Mouse (Mus musculus): ENCODE data around the gene Zfp3.

The Zfp3 gene

GRCm38 (mm10) chr11:70763936-70764808, at the start of gene Zfp3:
Zfp3 (plus strand) TSS chr11:70764209.
- peak; percentile 78 to 80 for DNase-seq

- no peak for DNase-seq
These were observed 48.2 kb upstream of the Zfp3 start for GRCm38 (mm10) chr11:70715832-70716231.

GRCm38 (mm10) chr11:70718481-70718880, 45.5 kb upstream of the Zfp3 start:
- DNase-seq = no peak

DNA sequence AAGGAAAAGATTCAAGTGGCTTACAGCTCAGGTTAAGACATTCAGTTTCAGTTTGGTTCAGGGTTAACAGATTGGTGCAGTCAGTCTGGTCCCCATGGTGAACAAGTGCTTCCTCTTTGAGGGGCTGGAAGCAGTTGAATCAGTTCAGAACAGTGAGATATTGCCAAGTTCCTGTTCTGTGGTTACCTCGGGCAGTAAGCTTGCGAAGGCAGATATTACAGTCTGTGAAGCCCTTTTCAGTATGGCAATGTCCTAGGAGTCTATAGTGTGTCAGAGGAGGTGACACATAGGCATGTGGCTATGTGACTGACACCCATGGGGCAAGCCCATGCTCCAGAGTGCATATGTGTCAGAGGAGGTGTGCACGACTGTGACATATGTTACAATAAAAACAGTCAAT, 43.4 kb upstream of the Zfp3 start:
- no peak for DNase-seq

DNA sequence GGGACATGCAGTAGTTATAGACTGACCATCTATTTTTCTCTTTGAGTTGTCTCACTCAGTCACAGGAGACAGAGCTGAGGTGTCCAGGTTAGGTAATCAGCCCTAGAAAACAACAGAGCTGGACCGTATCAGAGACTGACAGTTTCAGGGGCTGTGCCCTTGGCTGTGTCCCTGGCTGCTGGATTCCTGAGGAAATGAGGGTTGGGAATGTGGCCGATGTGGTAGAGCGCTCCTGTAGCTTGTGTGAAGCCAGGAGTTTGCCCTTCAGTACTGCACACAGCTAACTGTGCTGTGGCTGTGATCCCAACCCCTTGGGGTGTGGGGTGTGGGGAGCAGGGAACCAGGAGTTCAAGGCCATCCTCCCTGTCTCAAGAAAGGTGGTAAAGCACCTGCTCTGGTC, 42.9 kb upstream of the Zfp3 start:
- no peak for DNase-seq

GRCm38 (mm10) chr11:70724706-70725105, 39.3 kb upstream of the Zfp3 start:
- DNase-seq = no peak

GRCm38 (mm10) chr11:70726585-70726984, 37.4 kb upstream of the Zfp3 start:
- DNase-seq = no peak

DNA sequence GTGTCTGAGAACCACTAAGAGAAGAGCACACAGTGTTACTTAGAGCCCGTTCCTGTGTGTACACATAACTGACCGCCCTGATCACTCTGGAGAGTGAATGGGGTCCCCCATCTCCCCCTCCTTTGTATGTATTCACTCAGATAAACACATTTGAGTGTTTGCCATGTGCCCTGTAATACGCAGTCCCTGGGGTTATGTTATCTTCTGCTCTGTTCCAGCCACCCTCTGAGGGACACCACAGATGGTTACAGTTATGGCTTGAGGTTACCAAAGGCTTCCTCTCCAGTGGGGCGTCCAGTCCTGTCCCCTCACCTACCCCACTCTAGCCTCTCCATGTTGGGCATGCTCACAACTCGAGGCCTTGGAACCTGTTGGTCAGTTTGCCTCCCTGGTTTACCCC, 36.6 kb upstream of the Zfp3 start:
- no peak for DNase-seq

DNA sequence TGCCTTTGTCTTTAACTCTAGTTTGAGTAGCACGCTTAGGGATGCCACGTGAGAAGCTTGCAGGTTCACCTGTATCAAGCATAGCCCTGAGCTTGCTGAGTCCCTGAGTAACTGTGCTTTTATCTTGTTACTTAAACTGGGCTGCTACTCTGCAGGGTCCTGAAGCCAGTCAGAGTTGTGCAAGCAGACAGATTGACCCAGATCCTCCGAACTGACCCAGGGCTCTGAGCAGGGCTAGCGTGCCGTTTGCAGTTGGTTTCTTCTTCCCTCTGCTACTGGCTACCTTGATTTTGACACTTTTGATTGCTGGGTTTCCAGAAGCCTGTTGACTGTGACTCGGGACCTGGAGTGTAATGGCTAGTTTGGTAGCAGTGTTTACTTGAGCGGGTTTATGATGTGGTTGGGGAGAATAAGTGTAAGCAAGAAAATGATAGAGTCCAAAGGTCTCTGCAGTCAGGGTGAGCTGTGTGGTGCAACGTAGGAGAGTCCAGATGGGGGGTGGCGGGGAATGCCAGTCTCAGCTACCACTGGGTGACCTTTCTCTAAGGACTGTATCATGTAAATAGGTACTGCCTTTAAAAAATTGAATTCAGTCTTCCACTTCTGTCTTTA, 33.5 kb upstream of the Zfp3 start:
- no peak for DNase-seq

GRCm38 (mm10) chr11:70731178-70731577, 32.8 kb upstream of the Zfp3 start:
- no peak for DNase-seq

DNA sequence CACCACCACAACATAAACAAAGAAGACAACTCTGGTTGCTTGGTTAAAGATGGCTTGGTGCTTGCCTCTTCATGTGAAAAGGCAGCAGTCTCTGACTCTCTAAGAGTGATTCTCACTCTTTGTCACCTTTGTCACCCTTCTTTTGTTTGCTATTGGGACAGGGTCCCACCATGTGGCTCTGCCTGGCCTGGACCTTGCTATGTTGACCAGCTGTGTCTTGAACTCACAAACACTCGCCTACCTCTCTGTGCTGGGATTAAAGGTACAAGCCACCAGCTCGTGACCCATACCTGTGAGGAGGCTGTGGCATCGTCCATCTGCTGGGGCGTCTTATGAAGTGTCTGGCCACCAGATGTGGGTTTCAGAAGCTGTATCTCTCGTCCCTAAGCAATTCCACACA, 30.8 kb upstream of the Zfp3 start:
- DNase-seq = no peak

GRCm38 (mm10) chr11:70737749-70738148, 26.3 kb upstream of the Zfp3 start:
- no peak for DNase-seq

- DNase-seq = no peak
These were observed 22.4 kb upstream of the Zfp3 start for GRCm38 (mm10) chr11:70741603-70742002.

GRCm38 (mm10) chr11:70742117-70742516, 21.9 kb upstream of the Zfp3 start:
- DNase-seq = no peak

DNA sequence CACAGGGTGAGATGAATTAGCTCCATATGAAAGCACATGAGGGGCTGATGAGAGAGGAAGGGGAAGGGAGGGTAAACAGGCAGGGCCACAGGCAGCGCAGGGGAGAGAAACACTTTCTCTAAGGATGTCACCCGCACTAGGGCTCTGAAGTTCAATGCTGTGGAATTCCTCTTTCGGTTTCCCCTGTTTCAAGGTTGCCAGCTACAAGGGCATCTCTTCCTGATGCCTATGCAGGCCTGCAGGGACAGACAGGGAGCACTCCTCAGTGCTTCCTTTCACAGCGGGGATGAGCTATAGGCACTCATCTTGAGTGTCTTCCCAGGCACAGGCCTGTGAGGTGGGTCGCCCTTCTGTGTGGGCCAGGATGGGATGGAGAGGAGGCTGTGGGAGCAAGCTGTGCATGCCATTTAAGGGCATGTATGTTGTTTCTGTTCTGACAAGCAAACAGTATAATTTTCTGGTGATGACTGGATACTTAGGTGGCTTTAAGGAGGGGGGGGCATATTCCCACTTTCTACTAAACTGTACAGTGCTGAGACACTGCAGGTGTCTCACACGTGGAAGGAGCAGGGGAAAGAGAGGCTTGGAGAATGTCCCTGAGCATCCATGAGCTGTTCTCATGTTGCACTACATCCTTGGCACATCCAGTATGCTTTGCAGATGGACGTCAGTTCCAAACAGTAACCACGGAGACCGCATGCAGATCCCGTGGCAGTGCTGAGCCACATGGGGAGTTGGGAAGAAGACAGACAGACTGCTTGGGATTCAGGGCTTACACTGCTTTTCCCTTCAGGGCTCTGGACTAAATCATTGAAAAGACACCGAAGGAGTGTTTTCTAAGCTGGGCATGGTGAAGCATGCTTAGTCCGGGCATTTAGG, 21.2 kb upstream of the Zfp3 start:
- no peak for DNase-seq

DNA sequence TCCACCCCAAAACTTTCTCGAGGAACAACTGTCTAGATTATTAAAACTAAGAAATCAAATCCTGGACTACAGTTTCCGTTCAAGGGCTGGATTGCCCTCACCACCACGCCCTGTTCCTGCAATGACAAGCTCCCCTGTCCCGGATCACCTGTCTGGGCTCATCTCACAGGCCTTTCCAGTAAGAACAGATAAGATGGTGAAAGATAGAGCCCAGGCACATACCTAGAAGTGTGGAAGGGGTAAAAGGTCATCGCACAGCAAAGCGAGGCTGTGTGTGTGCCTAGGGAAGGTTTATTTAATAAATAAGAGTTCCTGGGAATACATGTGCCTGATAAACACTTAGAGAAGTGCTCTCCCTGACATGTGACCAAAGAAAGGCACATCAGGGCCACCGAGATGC, 18.4 kb upstream of the Zfp3 start:
- no peak for DNase-seq

GRCm38 (mm10) chr11:70747876-70748545, 16.0 kb upstream of the Zfp3 start:
- no peak for DNase-seq

DNA sequence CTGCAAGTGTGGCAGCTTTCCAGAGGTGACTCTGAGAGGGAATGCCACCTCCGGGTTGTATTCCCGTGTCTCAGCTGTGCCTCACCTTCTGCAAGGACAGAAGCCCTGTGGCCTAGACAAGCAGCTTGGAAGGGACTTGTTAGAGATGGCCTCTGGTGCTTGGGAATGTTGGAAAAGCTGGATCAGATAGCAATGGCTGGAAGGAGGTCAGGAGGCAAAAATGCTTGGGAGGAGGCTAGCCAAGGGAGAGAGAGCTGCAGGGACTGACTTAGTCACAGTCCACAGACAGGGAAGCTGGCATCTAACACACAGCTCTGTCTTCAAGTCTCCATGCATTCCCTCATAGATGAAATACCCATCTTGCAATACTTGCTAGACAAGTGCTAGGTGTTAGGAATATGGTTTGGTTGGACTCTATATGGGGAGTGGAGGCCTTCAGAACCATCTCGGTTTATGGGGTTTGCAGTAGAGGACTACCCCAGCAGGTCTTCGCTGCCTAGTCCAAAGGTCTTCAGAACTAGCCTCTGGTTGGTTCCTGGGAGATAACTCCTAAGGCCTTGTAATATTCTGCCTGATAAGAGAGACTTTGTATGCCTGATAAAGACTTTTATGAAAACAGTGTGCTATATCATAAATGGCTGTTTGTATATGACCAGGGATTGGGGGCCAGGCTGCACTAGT, 11.5 kb upstream of the Zfp3 start:
- DNase-seq = no peak

DNA sequence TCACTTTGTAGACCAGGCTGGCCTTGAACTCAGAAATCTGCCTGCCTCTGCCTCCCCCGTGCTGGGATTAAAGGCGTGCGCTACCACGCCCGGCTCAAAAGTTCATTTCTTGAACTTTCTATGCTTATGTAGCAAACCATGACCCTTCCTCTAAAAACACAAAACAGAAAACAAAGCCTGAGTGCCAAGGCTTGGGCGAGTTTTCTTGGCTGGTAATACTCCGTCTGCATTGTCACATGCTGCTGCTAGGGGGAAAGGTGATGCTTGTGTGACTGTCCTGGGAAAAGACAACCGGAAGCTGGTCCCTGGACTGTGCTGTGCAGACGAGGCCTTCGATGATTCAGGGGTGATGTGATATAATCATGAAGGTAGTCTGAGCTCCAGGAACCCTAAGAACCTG, 10.9 kb upstream of the Zfp3 start:
- DNase-seq = no peak

DNA sequence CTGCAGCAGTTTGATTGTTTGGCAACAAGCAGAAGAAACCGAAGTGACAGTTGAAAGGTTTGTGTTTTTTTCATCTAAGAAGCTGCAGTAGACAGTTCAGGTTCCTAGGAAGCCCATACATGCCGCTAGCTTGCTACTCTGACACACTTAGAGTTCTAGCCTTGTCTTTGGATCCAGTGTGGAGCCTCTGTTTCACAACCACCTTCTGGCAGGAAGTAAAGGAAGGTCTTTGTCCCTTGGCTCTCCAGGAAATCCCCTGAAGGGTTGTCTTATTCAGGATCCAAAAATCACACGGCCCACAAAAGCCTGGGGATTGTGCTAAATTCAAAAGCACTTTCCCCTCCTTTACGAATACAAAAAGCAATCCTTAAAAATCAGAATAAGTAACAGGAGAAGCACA, 9.5 kb upstream of the Zfp3 start:
- no peak for DNase-seq

- DNase-seq = no peak
These were observed 9.1 kb upstream of the Zfp3 start for GRCm38 (mm10) chr11:70754958-70755357.

DNA sequence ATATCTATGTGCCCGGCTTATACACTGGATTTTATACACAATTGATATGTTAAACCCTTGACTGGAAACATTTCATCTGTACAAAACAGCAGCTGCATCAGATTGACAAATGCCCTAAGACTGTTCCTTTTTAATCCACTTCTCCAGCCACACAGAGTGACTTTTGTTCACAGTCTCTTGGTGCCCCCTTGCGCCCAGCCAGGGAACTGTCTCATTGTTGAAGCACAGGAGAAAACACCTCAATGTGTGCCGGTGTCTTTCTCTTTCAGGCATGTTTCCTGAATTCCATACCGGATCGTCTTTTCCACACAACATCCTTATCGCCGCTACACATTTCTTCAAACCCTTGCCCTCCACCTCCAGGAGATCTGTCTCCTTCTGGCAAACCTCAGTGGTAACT, 8.4 kb upstream of the Zfp3 start:
- DNase-seq = peak; percentile 62 to 88
